Mouse (Mus musculus): ENCODE results near the gene 9430038I01Rik. TPM values are rescaled to one million over a fixed set of nuclear protein-coding genes. Genes with fewer than 3 reads are reported as not detected.

The 9430038I01Rik gene
- total RNA-seq (2023), result 8.8 and 9.9 TPM in 2 replicates

GRCm38 (mm10) chr7:137410337-137411197, at the start of gene 9430038I01Rik:
Gene 9430038I01Rik (minus strand): TSS chr7:137410762.

DNA sequence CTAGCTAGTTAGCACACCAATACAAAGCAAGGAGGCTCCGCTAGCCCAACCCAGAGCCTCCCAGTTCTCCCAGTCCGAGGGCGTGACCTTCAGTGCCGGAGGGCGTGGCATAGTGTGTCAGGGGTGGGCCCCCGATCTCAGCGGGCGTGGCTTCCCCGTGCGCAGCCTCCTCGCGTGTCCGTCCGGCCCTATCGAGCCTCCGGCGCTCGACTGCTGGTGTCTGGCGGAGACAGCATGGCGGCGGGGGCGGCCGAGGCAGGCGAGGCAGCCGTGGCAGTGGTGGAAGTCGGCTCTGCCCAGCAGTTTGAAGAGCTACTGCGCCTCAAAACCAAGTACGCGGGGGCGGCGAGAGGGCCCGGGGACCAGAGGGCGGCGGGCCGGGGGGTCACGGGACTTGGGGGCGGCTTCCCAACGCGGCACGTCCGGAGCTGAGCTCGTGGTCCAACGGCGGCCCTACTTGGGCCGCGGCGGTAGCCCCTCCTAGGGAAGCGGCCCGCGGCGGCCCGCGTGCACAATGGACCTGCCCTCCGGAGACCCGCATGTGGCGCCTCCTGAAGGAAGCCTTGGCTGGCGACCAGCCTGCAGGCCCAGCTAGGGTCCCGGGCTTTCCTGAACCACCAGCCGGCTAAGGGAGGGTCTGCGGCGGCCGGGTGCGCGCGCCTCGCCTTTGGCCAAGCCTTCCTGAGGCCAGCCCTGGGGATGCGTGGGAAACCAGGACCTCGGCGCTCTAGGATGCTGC, 27.0 kb upstream of the 9430038I01Rik start, which contains the start of gene Glrx3:
Gene Glrx3 (plus strand): TSS at position 175 of the 739 bp plus-strand sequence.

Other genes starting within 250 kb of the 9430038I01Rik start
- 0.51 TPM in 1 of 2 replicates, not detected in the other for gene Ebf3, start 96.3 kb downstream of the 9430038I01Rik start, total RNA-seq (2023)
- 29.8 and 32.5 TPM in 2 replicates for gene Glrx3, start 26.9 kb upstream of the 9430038I01Rik start, total RNA-seq (2023)

Data from neutrophil, adult 65 days (primary cell).